Mouse (Mus musculus) G1E (cell line): ENCODE results near the gene Nkx2-3.

Source experiments
- CTCF ChIP-seq: IDR thresholded peaks from 2 replicates; pipeline ENCODE4 v1.5.1; 2012; ENCODE audit warnings: low read depth, low read length, inconsistent platforms, mixed read lengths
- GATA1 ChIP-seq: IDR thresholded peaks from 2 replicates; pipeline ENCODE4 v1.6.1; 2012; ENCODE audit warnings: borderline replicate concordance, low read length, inconsistent platforms, mixed read lengths
- GATA2 ChIP-seq: IDR thresholded peaks from 2 replicates; pipeline ENCODE4 v1.6.1; 2012; ENCODE audit warnings: low read depth, low read length, inconsistent platforms, borderline replicate concordance
- POLR2AphosphoS5 ChIP-seq: IDR thresholded peaks from 2 replicates; pipeline ENCODE4 v1.6.1; 2012; ENCODE audit warnings: low read depth, low read length, inconsistent platforms; ENCODE audit not compliant: insufficient replicate concordance
- TAL1 ChIP-seq: conservative IDR thresholded peaks from 2 replicates; pipeline ENCODE4 v1.6.1; 2012; ENCODE audit warnings: low read depth, low read length, inconsistent platforms, mixed read lengths

GRCm38 (mm10) chr19:43613293-43614130 lies 1.4 kb downstream of the Nkx2-3 start:
- TF ChIP-seq CTCF (no peak), GATA1 (no peak), POLR2AphosphoS5 (no peak), TAL1 (no peak), GATA2 (no peak)
